Comparison of ENCODE assay signal across 32 mouse cellular contexts in genomic region chr1:178258821-178259220, GRCm38 (mm10).
"Had no signal": no experiment of that assay in that cellular context is flagged by ENCODE, and none has a peak within 500 bp of the region (broad histone marks: within the 10 kb centered on the region; RNA-seq: fewer than 3 reads in every experiment).

No protein-coding gene starts in this region.

- H3K4me3 ChIP-seq: limb, embryonic 10.5 days; limb, embryonic 12.5 days; limb, embryonic 13.5 days; limb, embryonic 15.5 days; liver, embryonic 12.5 days; liver, embryonic 13.5 days; liver, embryonic 15.5 days; lung, embryonic 15.5 days; megakaryocyte, embryonic 14.5 days; midbrain, embryonic 10.5 days; midbrain, embryonic 12.5 days; midbrain, embryonic 13.5 days; midbrain, embryonic 15.5 days; myocyte; neural tube, embryonic 12.5 days had no signal

- H3K4me2 ChIP-seq: limb, embryonic 12.5 days; limb, embryonic 13.5 days; limb, embryonic 15.5 days; liver, embryonic 11.5 days; liver, embryonic 12.5 days; liver, embryonic 13.5 days; liver, embryonic 15.5 days; lung, embryonic 14.5 days; lung, embryonic 15.5 days; midbrain, embryonic 11.5 days; midbrain, embryonic 12.5 days; midbrain, embryonic 13.5 days; midbrain, embryonic 15.5 days; neural tube, embryonic 12.5 days had no signal

- H3K27ac ChIP-seq: limb, embryonic 10.5 days; limb, embryonic 12.5 days; limb, embryonic 13.5 days; limb, embryonic 15.5 days; liver, embryonic 12.5 days; liver, embryonic 13.5 days; liver, embryonic 14.5 days; liver, embryonic 15.5 days; lung, embryonic 15.5 days; macrophage; midbrain, embryonic 10.5 days; midbrain, embryonic 12.5 days; midbrain, embryonic 13.5 days; midbrain, embryonic 15.5 days; neural tube, embryonic 12.5 days had no signal

- ATAC-seq: liver, embryonic 12.5 days; liver, postnatal 0 days; lung, postnatal 0 days; midbrain, embryonic 13.5 days; midbrain, embryonic 15.5 days; midbrain, embryonic 16.5 days had no signal

- H3K27me3 ChIP-seq: limb, embryonic 12.5 days; limb, embryonic 13.5 days; limb, embryonic 15.5 days; liver, embryonic 12.5 days; liver, embryonic 13.5 days; liver, embryonic 15.5 days; lung, embryonic 15.5 days; megakaryocyte, embryonic 14.5 days; midbrain, embryonic 12.5 days; midbrain, embryonic 13.5 days; midbrain, embryonic 15.5 days; neural tube, embryonic 12.5 days had no signal

- H3K9ac ChIP-seq: limb, embryonic 12.5 days; limb, embryonic 13.5 days; limb, embryonic 15.5 days; liver, embryonic 12.5 days; liver, embryonic 13.5 days; liver, embryonic 14.5 days; liver, embryonic 15.5 days; liver, postnatal 0 days; lung, embryonic 14.5 days; lung, embryonic 15.5 days; midbrain, embryonic 12.5 days; midbrain, embryonic 13.5 days; midbrain, embryonic 15.5 days; neural tube, embryonic 12.5 days had no signal

- H3K9me3 ChIP-seq: limb, embryonic 10.5 days; limb, embryonic 12.5 days; limb, embryonic 13.5 days; limb, embryonic 15.5 days; liver, embryonic 12.5 days; liver, embryonic 13.5 days; liver, embryonic 15.5 days; lung, embryonic 15.5 days; megakaryocyte, embryonic 14.5 days; midbrain, embryonic 10.5 days; midbrain, embryonic 12.5 days; midbrain, embryonic 13.5 days; midbrain, embryonic 15.5 days; neural tube, embryonic 12.5 days had no signal

- DNase-seq: left cerebral cortex, postnatal 4 days; liver; liver, embryonic 13.5 days; liver, postnatal 0 days; lung, adult 18-20 months; lung, adult 2 months; lung, embryonic 14.5 days; lung, postnatal 10 days; lung, postnatal 14 days; lung, postnatal 36 days; lung, postnatal 4 days; midbrain, embryonic 14.5 days had no signal

- H3K4me1 ChIP-seq: limb, embryonic 10.5 days; limb, embryonic 12.5 days; limb, embryonic 13.5 days; limb, embryonic 15.5 days; liver, embryonic 12.5 days; liver, embryonic 13.5 days; liver, embryonic 15.5 days; lung, embryonic 15.5 days; megakaryocyte, embryonic 14.5 days; midbrain, embryonic 10.5 days; midbrain, embryonic 12.5 days; midbrain, embryonic 13.5 days; midbrain, embryonic 15.5 days; neural tube, embryonic 12.5 days had no signal
